Mouse (Mus musculus) embryonic facial prominence, embryonic 13.5 days (tissue): ENCODE data around the gene Ccnt1. TPM values are rescaled to one million over a fixed set of nuclear protein-coding genes. Genes with fewer than 3 reads are reported as not detected.

ENCODE experiments used
- ATAC-seq: fragments of 200-750 bp; cut with Nextera tagmentation; 2 replicates; pipeline ENCODE4 v1.8.0; 2017; ENCODE audit warnings: low read depth; ENCODE audit not compliant: insufficient number of reproducible peaks, insufficient read depth, low FRiP score, low TSS enrichment
- H3K27ac ChIP-seq: fragments of 300-500 bp; sonication (generic); 2 replicates; pipeline ENCODE4 v1.5.1; 2015; ENCODE audit warnings: moderate library complexity, mild to moderate bottlenecking, inconsistent platforms
- H3K27me3 ChIP-seq: fragments of 300-500 bp; sonication (generic); 2 replicates; pipeline ENCODE4 v1.6.1; 2015; ENCODE audit warnings: mild to moderate bottlenecking, inconsistent platforms
- H3K36me3 ChIP-seq: fragments of 300-500 bp; sonication (generic); 2 replicates; pipeline ENCODE4 v1.6.1; 2015; ENCODE audit warnings: mild to moderate bottlenecking, inconsistent platforms
- H3K4me1 ChIP-seq: fragments of 300-500 bp; sonication (generic); 2 replicates; pipeline ENCODE4 v1.6.1; 2015; ENCODE audit warnings: inconsistent platforms
- H3K4me2 ChIP-seq: fragments of 300-500 bp; sonication (generic); 2 replicates; pipeline ENCODE4 v1.6.1; 2015; ENCODE audit warnings: moderate library complexity, mild to moderate bottlenecking, inconsistent platforms
- H3K4me3 ChIP-seq: fragments of 300-500 bp; sonication (generic); 2 replicates; pipeline ENCODE4 v1.5.1; 2015; ENCODE audit warnings: mild to moderate bottlenecking, inconsistent platforms
- H3K9ac ChIP-seq: fragments of 300-500 bp; sonication (generic); 2 replicates; pipeline ENCODE4 v1.6.1; 2015; ENCODE audit warnings: mild to moderate bottlenecking, inconsistent platforms
- H3K9me3 ChIP-seq: fragments of 300-500 bp; sonication (generic); 2 replicates; pipeline ENCODE4 v1.6.1; 2016; ENCODE audit warnings: inconsistent platforms
- WGBS: fragments of 180-500 bp; shearing (Covaris S2); methylation state at CpG from one replicate; pipeline ENCODE4 v1.1.7; 2015; ENCODE audit warnings: mixed read lengths; 5-methylcytosine and 5-hydroxymethylcytosine counted together
- polyA plus RNA-seq: library from polyadenylated mRNA; unstranded; fragments of >200 nt; fragmentation: Nextera tagmentation; extraction: Ambion mirVana; gene quantifications from 2 replicates; pipeline ENCODE4 v1.2.1, GENCODE M21; 2015

Gene Ccnt1
- polyA plus RNA-seq, 1 experiment from 2014 or later = 63.1 TPM

- H3K4me2 ChIP-seq = no peak overlapping the region
- peaks cover 28% of the 10 kb centered on the region for H3K36me3 ChIP-seq
- no peak overlapping the region for H3K9ac ChIP-seq
- no peak overlapping the region for H3K27ac ChIP-seq
- H3K9me3 ChIP-seq = no peaks in the 10 kb centered on the region
- no peaks in the 10 kb centered on the region for H3K27me3 ChIP-seq
- WGBS = 76% methylated on average over 8 of the region's 8 CpGs
- peaks cover 9% of the 10 kb centered on the region for H3K4me1 ChIP-seq
- ATAC-seq = no peak
- H3K4me3 ChIP-seq = no peak overlapping the region
Observed at GRCm38 (mm10) chr15:98536828-98537510, 33.8 kb downstream of the Ccnt1 start.

- no peak for ATAC-seq
- 90% methylated on average over 4 of the region's 4 CpGs for WGBS
- Histone ChIP-seq H3K36me3 (peaks cover 32% of the 10 kb centered on the region), H3K9ac (no peak overlapping the region), H3K4me3 (no peak overlapping the region), H3K27ac (no peak overlapping the region), H3K27me3 (no peaks in the 10 kb centered on the region), H3K9me3 (no peaks in the 10 kb centered on the region), H3K4me2 (no peak overlapping the region), H3K4me1 (peaks cover 9% of the 10 kb centered on the region)
Observed at GRCm38 (mm10) chr15:98535921-98536320, 34.8 kb downstream of the Ccnt1 start.

GRCm38 (mm10) chr15:98533881-98534627 is 36.7 kb downstream of the Ccnt1 start, which contains the start of gene Kansl2:
Gene Kansl2, minus strand, starts transcription at chr15:98534264.
- Histone ChIP-seq H3K36me3 (peaks cover 38% of the 10 kb centered on the region), H3K4me1 (peaks cover 9% of the 10 kb centered on the region), H3K27ac (peak within 1 kb of the TSS; percentile 96), H3K9ac (peak within 1 kb of the TSS; percentile 77), H3K4me2 (peak within 1 kb of the TSS; percentile 90), H3K9me3 (no peaks in the 10 kb centered on the region), H3K4me3 (peak within 1 kb of the TSS; percentile 86), H3K27me3 (no peaks in the 10 kb centered on the region)
- peak; percentile 100 for ATAC-seq
- WGBS = under 1% methylated on average over 68 of the region's 70 CpGs

DNA sequence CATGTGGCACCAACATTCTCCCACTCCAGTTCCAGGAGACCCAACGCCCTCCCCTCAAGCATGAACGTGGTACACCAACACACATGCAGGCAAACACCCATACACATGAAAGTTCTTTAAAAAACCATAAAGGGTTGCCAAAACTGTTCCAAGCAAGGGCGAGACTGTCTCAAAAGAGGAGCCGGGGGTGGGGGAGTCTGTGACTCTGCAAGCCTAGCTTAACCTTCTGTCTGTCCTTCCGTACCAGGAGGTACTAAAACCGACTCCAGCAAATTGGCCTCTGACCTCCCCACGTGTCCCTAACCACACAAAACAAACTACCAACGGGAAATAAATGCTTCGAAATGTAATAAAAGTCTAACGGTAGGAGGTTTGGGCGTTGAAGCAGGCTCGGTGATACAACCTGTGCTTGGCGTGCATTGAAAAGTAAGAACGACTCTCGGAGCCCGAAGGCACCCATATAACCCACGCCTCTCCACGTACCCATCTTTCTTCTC is 37.6 kb downstream of the Ccnt1 start:
- H3K4me2 ChIP-seq = peak overlapping the region; percentile 90
- peak overlapping the region; percentile 86 for H3K4me3 ChIP-seq
- H3K27me3 ChIP-seq = no peaks in the 10 kb centered on the region
- H3K36me3 ChIP-seq = peaks cover 42% of the 10 kb centered on the region
- 0 out of 2 replicates have a peak overlapping the region, but pooled peaks have one; percentile 22 for H3K27ac ChIP-seq
- H3K4me1 ChIP-seq = peaks cover 9% of the 10 kb centered on the region
- no peaks in the 10 kb centered on the region for H3K9me3 ChIP-seq
- H3K9ac ChIP-seq = peak overlapping the region; percentile 77
- no peak for ATAC-seq
- WGBS = under 1% methylated on average over 18 of the region's 18 CpGs

DNA sequence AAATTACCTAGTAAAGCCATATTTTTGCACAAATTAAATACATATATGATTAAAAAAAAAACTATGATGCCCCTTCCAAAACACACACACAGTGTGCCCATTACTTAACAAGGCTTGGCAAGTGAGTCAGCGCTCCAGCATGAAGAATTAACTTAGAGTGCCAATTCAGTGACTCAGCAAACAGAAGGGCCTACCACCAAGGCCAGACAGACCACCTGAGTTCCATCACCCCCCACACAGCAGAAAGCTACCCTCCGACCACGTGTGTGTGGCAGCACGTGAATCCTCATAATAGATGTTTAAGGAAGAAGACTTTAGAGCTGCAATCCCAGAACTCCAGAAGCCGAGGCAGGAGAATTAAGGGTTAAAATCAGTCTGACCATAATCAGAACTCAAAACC is 38.4 kb downstream of the Ccnt1 start:
- 29% methylated on average over 5 of the region's 5 CpGs for WGBS
- Histone ChIP-seq H3K4me2 (peak overlapping the region; percentile 90), H3K9me3 (no peaks in the 10 kb centered on the region), H3K36me3 (peaks cover 49% of the 10 kb centered on the region), H3K4me3 (peak overlapping the region; percentile 86), H3K27ac (no peak overlapping the region), H3K4me1 (peaks cover 9% of the 10 kb centered on the region), H3K27me3 (no peaks in the 10 kb centered on the region), H3K9ac (peak overlapping the region; percentile 77)
- ATAC-seq = no peak

DNA sequence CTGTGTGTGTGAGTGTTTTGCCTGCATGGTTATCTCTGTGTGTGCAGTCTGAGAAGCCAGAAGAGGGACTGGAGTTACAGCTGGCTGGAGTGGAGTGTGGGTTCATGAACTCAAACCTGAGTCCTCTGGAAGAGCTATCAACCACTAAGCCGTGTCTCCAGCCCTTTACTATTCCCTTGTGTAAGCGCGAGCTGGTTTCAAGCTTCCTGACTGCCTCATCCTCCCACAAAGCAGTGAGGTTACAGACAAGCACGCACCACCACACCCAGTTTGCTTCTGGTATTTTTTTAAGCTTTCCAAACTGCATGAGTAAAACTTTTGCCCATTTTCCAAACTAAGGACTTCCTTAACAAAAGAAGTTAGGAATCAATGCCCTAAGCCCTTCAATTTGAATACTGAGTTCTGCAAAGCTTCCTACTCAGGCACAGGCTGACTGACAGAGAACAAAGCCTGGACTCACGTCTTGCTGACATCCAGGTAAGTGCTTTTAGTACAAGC is 42.6 kb downstream of the Ccnt1 start:
- no peak for ATAC-seq
- WGBS = 88% methylated on average over 5 of the region's 5 CpGs

DNA sequence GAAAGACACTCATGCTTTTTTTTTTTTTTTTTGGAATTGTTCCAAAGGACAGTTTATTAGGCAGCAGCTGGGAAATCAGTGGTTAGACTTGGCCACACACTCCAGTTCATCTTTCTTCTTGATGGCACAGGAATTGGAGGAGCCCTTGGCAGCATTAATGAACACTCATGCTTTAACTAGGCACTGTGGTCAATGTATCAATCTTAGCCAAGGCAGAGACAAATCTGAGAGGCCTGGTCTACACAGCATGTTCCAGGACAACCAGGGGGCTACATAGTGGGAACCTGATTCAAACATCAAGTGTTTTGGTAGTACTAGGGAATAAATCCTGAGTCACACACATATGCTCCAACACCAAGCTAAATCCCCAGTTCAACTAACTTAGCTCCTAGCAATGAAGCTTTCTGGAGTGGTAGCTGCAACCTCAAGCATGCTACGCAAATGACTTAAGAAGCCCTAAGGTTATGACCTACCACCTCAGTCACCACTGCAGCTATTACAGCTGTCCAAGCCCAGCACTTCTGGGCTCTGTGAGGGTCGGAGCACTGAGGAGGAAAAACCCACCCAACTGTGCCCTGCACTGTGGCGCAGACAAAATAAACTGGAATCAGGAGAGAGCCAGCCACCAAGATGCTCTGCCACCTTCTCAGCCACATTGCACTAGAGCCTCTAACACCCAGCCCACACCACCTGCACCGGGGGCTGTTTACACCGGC is 43.5 kb downstream of the Ccnt1 start:
- Histone ChIP-seq H3K9ac (no peak overlapping the region), H3K4me2 (no peak overlapping the region), H3K9me3 (no peaks in the 10 kb centered on the region), H3K27me3 (no peaks in the 10 kb centered on the region), H3K36me3 (peaks cover 93% of the 10 kb centered on the region), H3K4me3 (no peak overlapping the region), H3K27ac (no peak overlapping the region), H3K4me1 (peaks cover 1% of the 10 kb centered on the region)
- no peak for ATAC-seq
- 95% methylated on average over 5 of the region's 5 CpGs for WGBS

More for the DNA sequence above, 42.6 kb downstream of the Ccnt1 start:
- Histone ChIP-seq H3K36me3 (peaks cover 86% of the 10 kb centered on the region), H3K4me1 (peaks cover 9% of the 10 kb centered on the region), H3K9me3 (no peaks in the 10 kb centered on the region), H3K4me2 (no peak overlapping the region), H3K9ac (no peak overlapping the region), H3K27me3 (no peaks in the 10 kb centered on the region), H3K4me3 (no peak overlapping the region), H3K27ac (no peak overlapping the region)

GRCm38 (mm10) chr15:98526057-98526456 is 44.7 kb downstream of the Ccnt1 start:
- H3K9me3 ChIP-seq = no peaks in the 10 kb centered on the region
- H3K27me3 ChIP-seq = no peaks in the 10 kb centered on the region
- no peak overlapping the region for H3K4me2 ChIP-seq
- H3K27ac ChIP-seq = no peak overlapping the region
- peaks cover 95% of the 10 kb centered on the region for H3K36me3 ChIP-seq
- H3K9ac ChIP-seq = no peak overlapping the region
- 75% methylated on average over 5 of the region's 5 CpGs for WGBS
- no peak for ATAC-seq
- no peak overlapping the region for H3K4me3 ChIP-seq
- no peaks in the 10 kb centered on the region for H3K4me1 ChIP-seq

- H3K4me2 ChIP-seq = no peak overlapping the region
- no peaks in the 10 kb centered on the region for H3K4me1 ChIP-seq
- H3K27me3 ChIP-seq = no peaks in the 10 kb centered on the region
- no peak for ATAC-seq
- WGBS = 89% methylated on average over 3 of the region's 3 CpGs
- no peaks in the 10 kb centered on the region for H3K9me3 ChIP-seq
- peaks cover 77% of the 10 kb centered on the region for H3K36me3 ChIP-seq
- no peak overlapping the region for H3K9ac ChIP-seq
- no peak overlapping the region for H3K27ac ChIP-seq
- no peak overlapping the region for H3K4me3 ChIP-seq
Observed at GRCm38 (mm10) chr15:98521245-98521644, 49.5 kb downstream of the Ccnt1 start.

- Histone ChIP-seq H3K4me1 (no peaks in the 10 kb centered on the region), H3K4me3 (no peak overlapping the region), H3K4me2 (no peak overlapping the region), H3K9me3 (no peaks in the 10 kb centered on the region), H3K27ac (no peak overlapping the region), H3K36me3 (peaks cover 43% of the 10 kb centered on the region), H3K27me3 (no peaks in the 10 kb centered on the region), H3K9ac (no peak overlapping the region)
- WGBS = 71% methylated on average over 16 of the region's 16 CpGs
- no peak for ATAC-seq
Observed at GRCm38 (mm10) chr15:98517380-98518355, 53.1 kb downstream of the Ccnt1 start.
